In genomic region chr15:10928633-10929270, GRCm38 (mm10) we compare ENCODE assay signal across 25 mouse cellular contexts. TPM values are rescaled to one million over a fixed set of nuclear protein-coding genes. Genes with fewer than 3 reads are reported as not detected.
DNase-seq lines count a peak whose midpoint lies in the region; ATAC-seq and TF ChIP-seq lines count a peak whose summit lies in the region.
"Had no signal": no experiment of that assay in that cellular context is flagged by ENCODE, and none has a peak within 500 bp of the region (broad histone marks: within the 10 kb centered on the region; RNA-seq: fewer than 3 reads in every experiment).

No protein-coding gene starts in this region.

- H3K9ac ChIP-seq in embryonic facial prominence, embryonic 13.5 days: no peak overlapping the region
- H3K9ac ChIP-seq in embryonic facial prominence, embryonic 14.5 days (ENCODE audit: low read depth, low read length): no peak overlapping the region
- no peak overlapping the region for H3K9ac ChIP-seq in limb, embryonic 15.5 days
- H3K9ac ChIP-seq in forebrain, embryonic 15.5 days (replicated peaks): no peak overlapping the region
- H3K9ac ChIP-seq: hindbrain, embryonic 13.5 days; intestine, embryonic 15.5 days had no signal

- TF ChIP-seq CTCF in gastrocnemius, adult 2 months (IDR thresholded peaks at IDR 0.05): no peak

- ATAC-seq in embryonic facial prominence, embryonic 13.5 days (ENCODE audit: insufficient number of reproducible peaks, insufficient read depth, low FRiP score, low TSS enrichment, low read depth): no peak
- ATAC-seq in embryonic facial prominence, embryonic 14.5 days (ENCODE audit: low read depth): peak; percentile 41; the same call in 1 of the 2 replicates
- ATAC-seq in limb, embryonic 15.5 days (ENCODE audit: insufficient number of reproducible peaks, low FRiP score, low TSS enrichment, low read depth): peak; percentile 61; the same call in 1 of the 2 replicates
- no peak for ATAC-seq in forebrain, embryonic 15.5 days (replicated peaks)
- ATAC-seq: activated CD4-positive, CD25-positive, alpha-beta regulatory T cell, adult 4 months; forebrain, embryonic 14.5 days; hindbrain, embryonic 16.5 days; intestine, embryonic 15.5 days had no signal

- H3K4me2 ChIP-seq in embryonic facial prominence, embryonic 13.5 days: no peak overlapping the region
- H3K4me2 ChIP-seq in embryonic facial prominence, embryonic 14.5 days (ENCODE audit: low read depth, low read length): no peak overlapping the region
- no peak overlapping the region for H3K4me2 ChIP-seq in limb, embryonic 15.5 days
- H3K4me2 ChIP-seq in forebrain, embryonic 15.5 days (replicated peaks): no peak overlapping the region
- H3K4me2 ChIP-seq: hindbrain, embryonic 13.5 days; intestine, embryonic 15.5 days had no signal

- H3K9me3 ChIP-seq in embryonic facial prominence, embryonic 13.5 days: no peaks in the 10 kb centered on the region
- no peaks in the 10 kb centered on the region for H3K9me3 ChIP-seq in embryonic facial prominence, embryonic 10.5 days
- no peaks in the 10 kb centered on the region for H3K9me3 ChIP-seq in embryonic facial prominence, embryonic 14.5 days (ENCODE audit: control insufficient read depth, low read length)
- H3K9me3 ChIP-seq in limb, embryonic 15.5 days: no peaks in the 10 kb centered on the region
- no peaks in the 10 kb centered on the region for H3K9me3 ChIP-seq in forebrain, embryonic 15.5 days
- H3K9me3 ChIP-seq: forebrain, embryonic 10.5 days; heart, embryonic 10.5 days; hindbrain, embryonic 10.5 days; hindbrain, embryonic 13.5 days; intestine, embryonic 15.5 days had no signal

- H3K36me3 ChIP-seq in embryonic facial prominence, embryonic 13.5 days: no peaks in the 10 kb centered on the region
- no peaks in the 10 kb centered on the region for H3K36me3 ChIP-seq in embryonic facial prominence, embryonic 10.5 days (replicated peaks)
- no peaks in the 10 kb centered on the region for H3K36me3 ChIP-seq in embryonic facial prominence, embryonic 14.5 days (ENCODE audit: control insufficient read depth, insufficient read depth, low read length)
- no peaks in the 10 kb centered on the region for H3K36me3 ChIP-seq in limb, embryonic 15.5 days
- H3K36me3 ChIP-seq in forebrain, embryonic 15.5 days: no peaks in the 10 kb centered on the region
- H3K36me3 ChIP-seq: forebrain, embryonic 10.5 days; heart, embryonic 10.5 days; hindbrain, embryonic 10.5 days; hindbrain, embryonic 13.5 days; intestine, embryonic 15.5 days had no signal

- 91% methylated on average over 5 of the region's 5 CpGs for WGBS in embryonic facial prominence, embryonic 13.5 days
- WGBS in embryonic facial prominence, embryonic 10.5 days: 92% methylated on average over 5 of the region's 5 CpGs
- WGBS in embryonic facial prominence, embryonic 14.5 days: 74% methylated on average over 5 of the region's 5 CpGs
- 66% methylated on average over 5 of the region's 5 CpGs for WGBS in limb, embryonic 15.5 days
- 94% methylated on average over 5 of the region's 5 CpGs for WGBS in forebrain, embryonic 15.5 days

- peaks cover 6% of the 10 kb centered on the region; the same call in 1 of the 2 replicates for H3K4me1 ChIP-seq in embryonic facial prominence, embryonic 13.5 days
- peaks cover 7% of the 10 kb centered on the region for H3K4me1 ChIP-seq in embryonic facial prominence, embryonic 10.5 days
- H3K4me1 ChIP-seq in embryonic facial prominence, embryonic 14.5 days (ENCODE audit: control insufficient read depth, insufficient read depth, low read length): no peaks in the 10 kb centered on the region
- H3K4me1 ChIP-seq in limb, embryonic 15.5 days: no peaks in the 10 kb centered on the region
- no peaks in the 10 kb centered on the region for H3K4me1 ChIP-seq in forebrain, embryonic 15.5 days
- H3K4me1 ChIP-seq: heart, embryonic 10.5 days; hindbrain, embryonic 10.5 days; hindbrain, embryonic 13.5 days; intestine, embryonic 15.5 days had no signal

- no peaks in the 10 kb centered on the region for H3K27me3 ChIP-seq in embryonic facial prominence, embryonic 13.5 days
- no peaks in the 10 kb centered on the region for H3K27me3 ChIP-seq in embryonic facial prominence, embryonic 10.5 days (replicated peaks; ENCODE audit: low read depth, poor library complexity, severe bottlenecking)
- H3K27me3 ChIP-seq in embryonic facial prominence, embryonic 14.5 days (replicated peaks; ENCODE audit: control insufficient read depth, insufficient read depth, low read length): no peaks in the 10 kb centered on the region
- H3K27me3 ChIP-seq in limb, embryonic 15.5 days: no peaks in the 10 kb centered on the region
- no peaks in the 10 kb centered on the region for H3K27me3 ChIP-seq in forebrain, embryonic 15.5 days
- H3K27me3 ChIP-seq: hindbrain, embryonic 13.5 days; intestine, embryonic 15.5 days had no signal

- peak overlapping the region; percentile 62; the same call in 1 of the 2 replicates for H3K27ac ChIP-seq in embryonic facial prominence, embryonic 13.5 days
- H3K27ac ChIP-seq in embryonic facial prominence, embryonic 10.5 days (replicated peaks): no peak overlapping the region
- no peak overlapping the region for H3K27ac ChIP-seq in gastrocnemius, adult 2 months
- H3K27ac ChIP-seq in embryonic facial prominence, embryonic 14.5 days (replicated peaks; ENCODE audit: low read depth, low read length): peak overlapping the region; percentile 36; the same call in 1 of the 2 replicates
- peak overlapping the region; percentile 17; the same call in 1 of the 2 replicates for H3K27ac ChIP-seq in limb, embryonic 15.5 days
- no peak overlapping the region for H3K27ac ChIP-seq in forebrain, embryonic 15.5 days (replicated peaks)
- H3K27ac ChIP-seq: forebrain, embryonic 10.5 days; heart, adult 2 months; heart, embryonic 10.5 days; hindbrain, embryonic 10.5 days; hindbrain, embryonic 13.5 days; intestine, embryonic 15.5 days had no signal

- no peak overlapping the region for H3K4me3 ChIP-seq in embryonic facial prominence, embryonic 13.5 days
- H3K4me3 ChIP-seq in embryonic facial prominence, embryonic 10.5 days: no peak overlapping the region
- H3K4me3 ChIP-seq in gastrocnemius, adult 2 months: no peak overlapping the region
- no peak overlapping the region for H3K4me3 ChIP-seq in embryonic facial prominence, embryonic 14.5 days (ENCODE audit: low read depth, low read length)
- H3K4me3 ChIP-seq in limb, embryonic 15.5 days: no peak overlapping the region
- no peak overlapping the region for H3K4me3 ChIP-seq in forebrain, embryonic 15.5 days
- H3K4me3 ChIP-seq: forebrain, embryonic 10.5 days; heart, adult 2 months; heart, embryonic 10.5 days; hindbrain, embryonic 10.5 days; hindbrain, embryonic 13.5 days; intestine, embryonic 15.5 days had no signal

- no peak for DNase-seq in embryonic facial prominence, embryonic 10.5 days (ENCODE audit: low spot score)
- DNase-seq in gastrocnemius, postnatal 25 days: peak; percentile 19
- no peak for DNase-seq in gastrocnemius, adult 2 months
- DNase-seq in embryonic facial prominence, embryonic 14.5 days (ENCODE audit: low spot score): peak; percentile 60
- no peak for DNase-seq in urinary bladder, postnatal 10 days (ENCODE audit: low spot score)
- DNase-seq: adrenal gland, adult 8-10 months; adrenal gland, postnatal 25 days; cerebellum, adult 11-12 months; cerebellum, adult 8-10 months; cerebellum, postnatal 10 days; cerebellum, postnatal 36 days; embryo, embryonic 11 days; heart, adult 2 months; kidney, adult 11 months had no signal

- intact Hi-C loops in gastrocnemius, adult 2 months (cut with DNase I): no loop called here

RNA-seq across cellular contexts. Expression of gene C1qtnf3, which starts 23.4 kb away (rescaled TPM):
- 4.2 and 7.0 TPM in 2 replicates for polyA plus RNA-seq in embryonic facial prominence, embryonic 13.5 days (2015; fragmentation: Nextera tagmentation; extraction: Ambion mirVana)
- polyA plus RNA-seq in embryonic facial prominence, embryonic 10.5 days (2016; fragmentation: Nextera tagmentation; extraction: Ambion mirVana): 0.26 and 0.27 TPM in 2 replicates
- total RNA-seq in gastrocnemius, postnatal 25 days (2021): 1 to 10 TPM; 3.6 to 4.6 TPM
- 1 to 10 TPM in 1 of 2 experiments, under 1 TPM in 1; 0.31 to 1.5 TPM for total RNA-seq in gastrocnemius, adult 2 months (2021)
- 115 and 159 TPM in 2 replicates for polyA plus RNA-seq in embryonic facial prominence, embryonic 14.5 days (2014; fragmentation: Nextera tagmentation; extraction: Ambion mirVana)
- polyA plus RNA-seq in limb, embryonic 15.5 days (2015; fragmentation: Nextera tagmentation; extraction: Ambion mirVana): 167 and 188 TPM in 2 replicates
- 0.15 and 0.32 TPM in 2 replicates for polyA plus RNA-seq in forebrain, embryonic 15.5 days (2015; fragmentation: Nextera tagmentation; extraction: Ambion mirVana)
- total RNA-seq: heart, adult 2 months had no signal
- polyA plus RNA-seq: activated CD4-positive, CD25-positive, alpha-beta regulatory T cell, adult 4 months; forebrain, embryonic 10.5 days had no signal

RNA-seq across cellular contexts. Expression of gene Amacr, which starts 52.8 kb away (rescaled TPM):
- 18.7 and 23.5 TPM in 2 replicates for polyA plus RNA-seq in embryonic facial prominence, embryonic 13.5 days (2015; fragmentation: Nextera tagmentation; extraction: Ambion mirVana)
- 14.3 and 14.7 TPM in 2 replicates for polyA plus RNA-seq in embryonic facial prominence, embryonic 10.5 days (2016; fragmentation: Nextera tagmentation; extraction: Ambion mirVana)
- 10 to 100 TPM; 16.3 to 19.7 TPM for total RNA-seq in gastrocnemius, postnatal 25 days (2021)
- total RNA-seq in gastrocnemius, adult 2 months (2021): 10 to 100 TPM; 15.5 to 23.3 TPM
- polyA plus RNA-seq in embryonic facial prominence, embryonic 14.5 days (2014; fragmentation: Nextera tagmentation; extraction: Ambion mirVana): 27.9 and 28.6 TPM in 2 replicates
- polyA plus RNA-seq in limb, embryonic 15.5 days (2015; fragmentation: Nextera tagmentation; extraction: Ambion mirVana): 19.2 and 25.4 TPM in 2 replicates
- 7.9 and 11.0 TPM in 2 replicates for polyA plus RNA-seq in forebrain, embryonic 15.5 days (2015; fragmentation: Nextera tagmentation; extraction: Ambion mirVana)

Comparison
In these comparisons a context has a peak if more than half of its experiments do, and no peak if none do; other contexts are left out.
1. ATAC-seq: peak in embryonic facial prominence, embryonic 14.5 days (single experiment) and limb, embryonic 15.5 days (single experiment); none in embryonic facial prominence, embryonic 13.5 days (single experiment) and forebrain, embryonic 15.5 days (single experiment).
2. H3K27ac ChIP-seq: peak in embryonic facial prominence, embryonic 13.5 days (single experiment), embryonic facial prominence, embryonic 14.5 days (single experiment) and limb, embryonic 15.5 days (single experiment); none in embryonic facial prominence, embryonic 10.5 days (single experiment), gastrocnemius, adult 2 months (single experiment) and forebrain, embryonic 15.5 days (single experiment).
3. DNase-seq: peak in gastrocnemius, postnatal 25 days (single experiment) and embryonic facial prominence, embryonic 14.5 days (single experiment); none in embryonic facial prominence, embryonic 10.5 days (single experiment), gastrocnemius, adult 2 months (single experiment) and urinary bladder, postnatal 10 days (single experiment).
4. RNA of gene C1qtnf3, which starts 23.4 kb away (polyA plus RNA-seq): 167 to 188 TPM in limb, embryonic 15.5 days and 115 to 159 TPM in embryonic facial prominence, embryonic 14.5 days; 4.2 to 7.0 TPM in embryonic facial prominence, embryonic 13.5 days, 0.15 to 0.32 TPM in forebrain, embryonic 15.5 days and 0.26 to 0.27 TPM in embryonic facial prominence, embryonic 10.5 days; every median in the first group is over 10 times any median in the second.